8 mouse cellular contexts compared by ENCODE assay signal in the genomic region with DNA sequence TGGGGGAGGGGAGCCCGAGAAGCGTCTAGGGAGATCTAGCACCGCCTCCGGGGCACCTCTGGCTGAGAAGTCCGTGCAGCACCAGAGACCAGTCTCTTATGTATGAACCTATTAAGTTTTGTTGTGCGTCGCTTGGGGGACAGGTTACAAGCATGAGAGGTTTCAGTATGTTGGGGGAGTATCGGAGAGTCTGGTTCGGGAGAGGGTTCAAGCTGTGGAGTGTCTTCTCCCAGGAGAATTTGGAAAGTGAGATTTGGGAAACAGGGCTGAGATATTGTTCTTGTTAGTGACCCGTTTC. TPM values are rescaled to one million over a fixed set of nuclear protein-coding genes. Genes with fewer than 3 reads are reported as not detected.
DNase-seq lines count a peak whose midpoint lies in the region; ATAC-seq and TF ChIP-seq lines count a peak whose summit lies in the region.

No protein-coding gene starts in this region.

- peak overlapping the region; percentile 92 for H3K27ac ChIP-seq in cerebellum, adult 2 months (ENCODE audit: insufficient read depth, low read length)
- H3K27ac ChIP-seq in intestine, embryonic 15.5 days: 0 out of 2 replicates have a peak overlapping the region, but pooled peaks have one; percentile 72
- H3K27ac ChIP-seq in midbrain, postnatal 0 days (ENCODE audit: low read depth, low read length): peak overlapping the region; percentile 90

- H3K27me3 ChIP-seq in cerebellum, adult 2 months (ENCODE audit: control insufficient read depth, insufficient read depth, low read length): no peaks in the 10 kb centered on the region
- no peaks in the 10 kb centered on the region for H3K27me3 ChIP-seq in intestine, embryonic 15.5 days (replicated peaks)
- no peaks in the 10 kb centered on the region for H3K27me3 ChIP-seq in midbrain, postnatal 0 days (ENCODE audit: insufficient read depth, low read length)

- peak overlapping the region; percentile 87 for H3K4me2 ChIP-seq in intestine, embryonic 15.5 days (replicated peaks)
- peak overlapping the region; percentile 67 for H3K4me2 ChIP-seq in midbrain, postnatal 0 days (ENCODE audit: low read depth, low read length, poor library complexity, severe bottlenecking)

- TF ChIP-seq POLR2A in cerebellum, adult 2 months (IDR thresholded peaks at IDR 0.05; ENCODE audit: borderline replicate concordance, insufficient read depth, low read length): no peak

- H3K36me3 ChIP-seq in intestine, embryonic 15.5 days: no peaks in the 10 kb centered on the region
- H3K36me3 ChIP-seq in midbrain, postnatal 0 days (ENCODE audit: insufficient read depth, low read length): no peaks in the 10 kb centered on the region

- no peaks in the 10 kb centered on the region for H3K9me3 ChIP-seq in intestine, embryonic 15.5 days
- no peaks in the 10 kb centered on the region for H3K9me3 ChIP-seq in midbrain, postnatal 0 days (ENCODE audit: low read length)

- peak; percentile 26; the same call in 1 of the 2 replicates for ATAC-seq in intestine, embryonic 15.5 days
- no peak; the same call in 1 of the 2 replicates for ATAC-seq in midbrain, postnatal 0 days (ENCODE audit: low FRiP score)
- ATAC-seq in megakaryocyte progenitor cell, adult 5-6 weeks (replicated peaks; ENCODE audit: poor library complexity): no peak; the same call in 1 of the 2 replicates

- TF ChIP-seq CTCF in cerebellum, adult 2 months (IDR thresholded peaks at IDR 0.05; ENCODE audit: borderline replicate concordance, insufficient read depth, low read depth, low read length): no peak
- TF ChIP-seq CTCF in midbrain, postnatal 0 days (IDR thresholded peaks at IDR 0.05): no peak

- H3K9ac ChIP-seq in intestine, embryonic 15.5 days: peak overlapping the region; percentile 79
- H3K9ac ChIP-seq in midbrain, postnatal 0 days (replicated peaks; ENCODE audit: low read length, poor library complexity, severe bottlenecking): peak overlapping the region; percentile 91

- peaks cover 2% of the 10 kb centered on the region; the same call in 1 of the 2 replicates for H3K4me1 ChIP-seq in cerebellum, adult 2 months (ENCODE audit: control insufficient read depth, insufficient read depth, low read length)
- 0 out of 2 replicates have a peak, but pooled peaks cover 4% of the 10 kb centered on the region for H3K4me1 ChIP-seq in intestine, embryonic 15.5 days (replicated peaks)
- H3K4me1 ChIP-seq in midbrain, postnatal 0 days (ENCODE audit: insufficient read depth, low read length): peaks cover 13% of the 10 kb centered on the region; the same call in 1 of the 2 replicates

- H3K4me3 ChIP-seq in cerebellum, adult 2 months (replicated peaks; ENCODE audit: insufficient read depth, low read depth, low read length): peak overlapping the region; percentile 99
- H3K4me3 ChIP-seq in intestine, embryonic 15.5 days (replicated peaks): peak overlapping the region; percentile 81
- H3K4me3 ChIP-seq in midbrain, postnatal 0 days (ENCODE audit: low read depth, low read length): peak overlapping the region; percentile 93

- 1% methylated on average over 10 of the region's 10 CpGs for WGBS in cerebellum, adult 2 months
- 2% methylated on average over 10 of the region's 10 CpGs for WGBS in intestine, embryonic 15.5 days
- WGBS in midbrain, postnatal 0 days: 3% methylated on average over 10 of the region's 10 CpGs

- DNase-seq in cerebellum, adult 2 months: peak in 1 of 2 experiments; percentile 42
- no peak for DNase-seq in cerebellum, postnatal 36 days
- DNase-seq in thymus, postnatal 0 days (ENCODE audit: low spot score): peak; percentile 5
- DNase-seq in thymus, postnatal 14 days: no peak
- no peak for DNase-seq in midbrain, postnatal 0 days (ENCODE audit: low spot score)
- no peak for DNase-seq in embryo, embryonic 10 days (ENCODE audit: low spot score)

RNA-seq across cellular contexts. Expression of a gene that starts 1.3 kb away (rescaled TPM):
- 11.0 and 12.5 TPM in 2 replicates for polyA plus RNA-seq in cerebellum, adult 2 months (2012; rRNA removed)
- polyA plus RNA-seq in thymus, postnatal 0 days (2015; fragmentation: Nextera tagmentation; extraction: Ambion mirVana): 0.33 and 0.36 TPM in 2 replicates
- polyA plus RNA-seq in intestine, embryonic 15.5 days (2015; fragmentation: Nextera tagmentation; extraction: Ambion mirVana): 1.0 and 1.2 TPM in 2 replicates
- total RNA-seq in midbrain, postnatal 0 days (2014; rRNA removed): 12.6 and 14.3 TPM in 2 replicates
- polyA plus RNA-seq in midbrain, postnatal 0 days (2015; fragmentation: Nextera tagmentation; extraction: Ambion mirVana): 1.5 and 1.9 TPM in 2 replicates
- total RNA-seq in megakaryocyte progenitor cell, adult 5-6 weeks (2015): 0.99 and 1.0 TPM in 2 replicates
- total RNA-seq in megakaryocyte progenitor cell, adult 5-6 weeks (2017): 0.21 and 1.3 TPM in 2 replicates
